ENCODE assay signal across 22 mouse cellular contexts in genomic region chr5:115140726-115141125, GRCm38 (mm10). TPM values are rescaled to one million over a fixed set of nuclear protein-coding genes. Genes with fewer than 3 reads are reported as not detected.
DNase-seq lines count a peak whose midpoint lies in the region; ATAC-seq and TF ChIP-seq lines count a peak whose summit lies in the region.
"Had no signal": no experiment of that assay in that cellular context is flagged by ENCODE, and none has a peak within 500 bp of the region (broad histone marks: within the 10 kb centered on the region; RNA-seq: fewer than 3 reads in every experiment).

No protein-coding gene starts in this region.

- H3K9ac ChIP-seq in heart, adult 2 months (ENCODE audit: low read depth, low read length) = no peak overlapping the region
- H3K9ac ChIP-seq in stomach, embryonic 16.5 days (ENCODE audit: low read length) = no peak overlapping the region
- H3K9ac ChIP-seq in stomach, postnatal 0 days (ENCODE audit: low read length) = no peak overlapping the region
- H3K9ac ChIP-seq in ES-E14 (ENCODE audit: insufficient read depth, low read depth, low read length, poor library complexity, severe bottlenecking) = no peak overlapping the region
- no peak overlapping the region for H3K9ac ChIP-seq in midbrain, embryonic 11.5 days (ENCODE audit: low read length)
- H3K9ac ChIP-seq: embryonic facial prominence, embryonic 15.5 days; heart, embryonic 13.5 days; hindbrain, embryonic 14.5 days had no signal

- intact Hi-C loops in heart, adult 2 months (cut with DNase I) = no loop called here
- intact Hi-C loops in heart, postnatal 36 days (cut with DNase I) = no loop called here

- H3K4me2 ChIP-seq in stomach, embryonic 16.5 days (ENCODE audit: low read depth, low read length) = no peak overlapping the region
- H3K4me2 ChIP-seq in stomach, postnatal 0 days (replicated peaks; ENCODE audit: low read depth) = no peak overlapping the region
- no peak overlapping the region for H3K4me2 ChIP-seq in midbrain, embryonic 11.5 days
- H3K4me2 ChIP-seq: embryonic facial prominence, embryonic 15.5 days; heart, embryonic 13.5 days; hindbrain, embryonic 14.5 days had no signal

- H3K79me2 ChIP-seq in heart, adult 2 months (replicated peaks; ENCODE audit: control insufficient read depth, insufficient read depth, low read length) = no peaks in the 10 kb centered on the region

- TF ChIP-seq EP300 in heart, adult 2 months (IDR thresholded peaks at IDR 0.05; ENCODE audit: insufficient read depth, low read depth, low read length) = 0 out of 2 replicates have a peak, but pooled peaks have one; percentile 38
- no peak for TF ChIP-seq EP300 in stomach, postnatal 0 days (optimal IDR thresholded peaks at IDR 0.05)

- WGBS in heart, adult 2 months = 46% methylated on average over 3 of the region's 3 CpGs
- WGBS in stomach, embryonic 16.5 days = 56% methylated on average over 3 of the region's 3 CpGs
- WGBS in stomach, postnatal 0 days = 41% methylated on average over 3 of the region's 3 CpGs
- 82% methylated on average over 3 of the region's 3 CpGs for WGBS in midbrain, embryonic 11.5 days

- no peaks in the 10 kb centered on the region for H3K36me3 ChIP-seq in heart, adult 2 months (ENCODE audit: control insufficient read depth, insufficient read depth, low read length)
- H3K36me3 ChIP-seq in stomach, embryonic 16.5 days (ENCODE audit: control insufficient read depth, insufficient read depth, low read length) = 0 out of 2 replicates have a peak, but pooled peaks cover 4% of the 10 kb centered on the region
- H3K36me3 ChIP-seq in stomach, postnatal 0 days (ENCODE audit: control insufficient read depth, insufficient read depth, low read length) = no peaks in the 10 kb centered on the region
- H3K36me3 ChIP-seq in ES-E14 (ENCODE audit: control insufficient read depth, insufficient read depth, low read length, poor library complexity, severe bottlenecking) = peaks cover 3% of the 10 kb centered on the region; the same call in 1 of the 2 replicates
- H3K36me3 ChIP-seq in midbrain, embryonic 11.5 days (ENCODE audit: control insufficient read depth, insufficient read depth, low read length) = no peaks in the 10 kb centered on the region

- in situ Hi-C loops in ES-E14 (cut with MboI; ENCODE audit: low sequenced_read_pairs in 2 of 2, unreplicated experiment in 2 of 2) = no loop called here

- peak; percentile 41 to 42 for DNase-seq in heart, adult 2 months
- DNase-seq in heart, postnatal 36 days = no peak
- DNase-seq in stomach, postnatal 0 days (ENCODE audit: low spot score) = no peak
- no peak for DNase-seq in ES-E14 (ENCODE audit: low read depth, low spot score)
- DNase-seq in right cerebral cortex, postnatal 36 days (ENCODE audit: low spot score in 2 of 2) = no peak
- DNase-seq in midbrain, embryonic 11.5 days (ENCODE audit: low spot score, missing footprints) = no peak
- DNase-seq: adrenal gland, adult 8-10 months; adrenal gland, postnatal 36 days; cerebellum, adult 2 months; cerebellum, postnatal 10 days had no signal

- peak; percentile 28; the same call in 1 of the 2 replicates for ATAC-seq in stomach, embryonic 16.5 days (ENCODE audit: insufficient read depth, low FRiP score)
- no peak for ATAC-seq in stomach, postnatal 0 days (ENCODE audit: low FRiP score, low TSS enrichment)
- ATAC-seq in midbrain, embryonic 11.5 days (ENCODE audit: low FRiP score) = no peak
- ATAC-seq: activated CD4-positive, CD25-positive, alpha-beta regulatory T cell, adult 4 months; forebrain, embryonic 14.5 days; intestine, embryonic 16.5 days had no signal

- no peak for TF ChIP-seq CTCF in heart, adult 2 months (IDR thresholded peaks at IDR 0.05)
- no peak for TF ChIP-seq CTCF in stomach, postnatal 0 days (IDR thresholded peaks at IDR 0.05; ENCODE audit: low read depth)

- no peak overlapping the region for H3K4me3 ChIP-seq in heart, adult 2 months
- no peak overlapping the region for H3K4me3 ChIP-seq in stomach, embryonic 16.5 days (replicated peaks; ENCODE audit: low read length)
- no peak overlapping the region for H3K4me3 ChIP-seq in stomach, postnatal 0 days (ENCODE audit: low read depth, low read length)
- no peak overlapping the region for H3K4me3 ChIP-seq in ES-E14 (ENCODE audit: insufficient read depth in 1 of 2, low read depth in 1 of 2, low read length in 2 of 2, poor library complexity in 1 of 2, severe bottlenecking in 1 of 2)
- no peak overlapping the region for H3K4me3 ChIP-seq in midbrain, embryonic 11.5 days (ENCODE audit: low read depth, low read length)
- H3K4me3 ChIP-seq: embryonic facial prominence, embryonic 15.5 days; erythroblast, embryonic 14.5 days; forebrain, embryonic 10.5 days; heart, embryonic 13.5 days; hindbrain, embryonic 10.5 days had no signal

- no peaks in the 10 kb centered on the region for H3K27me3 ChIP-seq in heart, adult 2 months (ENCODE audit: control insufficient read depth, insufficient read depth, low read length)
- H3K27me3 ChIP-seq in stomach, embryonic 16.5 days (ENCODE audit: control insufficient read depth, insufficient read depth, low read length) = no peaks in the 10 kb centered on the region
- no peaks in the 10 kb centered on the region for H3K27me3 ChIP-seq in stomach, postnatal 0 days (ENCODE audit: control insufficient read depth, insufficient read depth, low read length)
- H3K27me3 ChIP-seq in midbrain, embryonic 11.5 days (ENCODE audit: control insufficient read depth, insufficient read depth, low read length) = no peaks in the 10 kb centered on the region
- H3K27me3 ChIP-seq: embryonic facial prominence, embryonic 15.5 days had no signal

- no peak for TF ChIP-seq POLR2A in heart, adult 2 months (IDR thresholded peaks at IDR 0.05; ENCODE audit: insufficient read depth, low read depth, low read length)

- peaks cover 13% of the 10 kb centered on the region for H3K4me1 ChIP-seq in heart, adult 2 months (ENCODE audit: control insufficient read depth, insufficient read depth, low read length)
- H3K4me1 ChIP-seq in stomach, embryonic 16.5 days (ENCODE audit: control insufficient read depth, insufficient read depth, low read length) = no peaks in the 10 kb centered on the region
- no peaks in the 10 kb centered on the region for H3K4me1 ChIP-seq in stomach, postnatal 0 days (replicated peaks; ENCODE audit: control insufficient read depth, insufficient read depth)
- peaks cover 3 to 32% of the 10 kb centered on the region in 2 experiments; a peak in 3 of 4 replicates for H3K4me1 ChIP-seq in ES-E14 (ENCODE audit: control insufficient read depth in 2 of 2, insufficient read depth in 2 of 2, low read length in 2 of 2, poor library complexity in 1 of 2)
- H3K4me1 ChIP-seq in midbrain, embryonic 11.5 days (ENCODE audit: control insufficient read depth, insufficient read depth, low read length) = 0 out of 2 replicates have a peak, but pooled peaks cover 2% of the 10 kb centered on the region
- H3K4me1 ChIP-seq: embryonic facial prominence, embryonic 15.5 days had no signal

- H3K27ac ChIP-seq in heart, adult 2 months = peak overlapping the region; percentile 43; the same call in 1 of the 2 replicates
- no peak overlapping the region for H3K27ac ChIP-seq in stomach, embryonic 16.5 days (ENCODE audit: low read length)
- H3K27ac ChIP-seq in stomach, postnatal 0 days (replicated peaks) = no peak overlapping the region
- H3K27ac ChIP-seq in ES-E14 (ENCODE audit: insufficient read depth, low read depth, low read length, poor library complexity, severe bottlenecking) = peak overlapping the region; percentile 48; the same call in 1 of the 2 replicates
- H3K27ac ChIP-seq in midbrain, embryonic 11.5 days (ENCODE audit: low read depth, low read length) = no peak overlapping the region
- H3K27ac ChIP-seq: embryonic facial prominence, embryonic 15.5 days; forebrain, embryonic 10.5 days; heart, embryonic 13.5 days; hindbrain, embryonic 10.5 days; hindbrain, embryonic 14.5 days had no signal

- no peaks in the 10 kb centered on the region for H3K9me3 ChIP-seq in stomach, embryonic 16.5 days (replicated peaks; ENCODE audit: control insufficient read depth, low read length)
- H3K9me3 ChIP-seq in stomach, postnatal 0 days (ENCODE audit: control insufficient read depth, low read length) = no peaks in the 10 kb centered on the region
- H3K9me3 ChIP-seq in ES-E14 (ENCODE audit: control insufficient read depth, insufficient read depth, low read depth, low read length) = no peaks in the 10 kb centered on the region
- no peaks in the 10 kb centered on the region for H3K9me3 ChIP-seq in midbrain, embryonic 11.5 days (ENCODE audit: control insufficient read depth, low read length)
- H3K9me3 ChIP-seq: embryonic facial prominence, embryonic 15.5 days; forebrain, embryonic 10.5 days; heart, embryonic 13.5 days; hindbrain, embryonic 10.5 days had no signal

RNA-seq across cellular contexts. Expression of gene Unc119b, which starts 6.0 kb away (rescaled TPM):
- 10 to 100 TPM; 15.8 to 22.0 TPM for total RNA-seq in heart, adult 2 months (2021)
- polyA plus RNA-seq in heart, adult 2 months (2012; rRNA removed) = 18.4 and 27.8 TPM in 2 replicates
- total RNA-seq in heart, postnatal 36 days (2021) = 10 to 100 TPM; 17.7 to 21.3 TPM
- polyA plus RNA-seq in stomach, embryonic 16.5 days (2015; fragmentation: Nextera tagmentation; extraction: Ambion mirVana) = 22.2 and 25.4 TPM in 2 replicates
- 12.7 and 12.9 TPM in 2 replicates for polyA plus RNA-seq in stomach, postnatal 0 days (2015; fragmentation: Nextera tagmentation; extraction: Ambion mirVana)
- total RNA-seq in ES-E14 (2012; rRNA removed) = 27.1 and 27.5 TPM in 2 replicates
- 55.1 and 64.6 TPM in 2 replicates for polyA plus RNA-seq in midbrain, embryonic 11.5 days (2014; fragmentation: Nextera tagmentation; extraction: Ambion mirVana)

RNA-seq across cellular contexts. Expression of gene Mlec, which starts 17.3 kb away (rescaled TPM):
- 10 to 100 TPM; 74.6 to 80.6 TPM for total RNA-seq in heart, adult 2 months (2021)
- polyA plus RNA-seq in heart, adult 2 months (2012; rRNA removed) = 40.4 and 75.4 TPM in 2 replicates
- 10 to 100 TPM; 73.4 to 93.0 TPM for total RNA-seq in heart, postnatal 36 days (2021)
- 66.2 and 68.8 TPM in 2 replicates for polyA plus RNA-seq in stomach, embryonic 16.5 days (2015; fragmentation: Nextera tagmentation; extraction: Ambion mirVana)
- 30.4 and 34.0 TPM in 2 replicates for polyA plus RNA-seq in stomach, postnatal 0 days (2015; fragmentation: Nextera tagmentation; extraction: Ambion mirVana)
- total RNA-seq in ES-E14 (2012; rRNA removed) = 191 and 272 TPM in 2 replicates
- polyA plus RNA-seq in midbrain, embryonic 11.5 days (2014; fragmentation: Nextera tagmentation; extraction: Ambion mirVana) = 30.0 and 37.3 TPM in 2 replicates

RNA-seq across cellular contexts. Expression of gene Acads, which starts 21.6 kb away (rescaled TPM):
- total RNA-seq in heart, adult 2 months (2021) = 100 to 1,000 TPM; 199 to 228 TPM
- polyA plus RNA-seq in heart, adult 2 months (2012; rRNA removed) = 256 and 333 TPM in 2 replicates
- 100 to 1,000 TPM; 203 to 239 TPM for total RNA-seq in heart, postnatal 36 days (2021)
- polyA plus RNA-seq in stomach, embryonic 16.5 days (2015; fragmentation: Nextera tagmentation; extraction: Ambion mirVana) = 50.8 and 53.3 TPM in 2 replicates
- 70.6 and 73.8 TPM in 2 replicates for polyA plus RNA-seq in stomach, postnatal 0 days (2015; fragmentation: Nextera tagmentation; extraction: Ambion mirVana)
- total RNA-seq in ES-E14 (2012; rRNA removed) = 41.1 and 43.6 TPM in 2 replicates
- polyA plus RNA-seq in midbrain, embryonic 11.5 days (2014; fragmentation: Nextera tagmentation; extraction: Ambion mirVana) = 21.6 and 23.5 TPM in 2 replicates

RNA-seq across cellular contexts. Expression of gene Gm10401, which starts 42.6 kb away (rescaled TPM):
- not detected for total RNA-seq in heart, adult 2 months (2021)
- not detected in 2 replicates for polyA plus RNA-seq in heart, adult 2 months (2012; rRNA removed)
- not detected for total RNA-seq in heart, postnatal 36 days (2021)
- 20.2 and 27.8 TPM in 2 replicates for polyA plus RNA-seq in stomach, embryonic 16.5 days (2015; fragmentation: Nextera tagmentation; extraction: Ambion mirVana)
- polyA plus RNA-seq in stomach, postnatal 0 days (2015; fragmentation: Nextera tagmentation; extraction: Ambion mirVana) = 17.9 and 22.2 TPM in 2 replicates
- total RNA-seq in ES-E14 (2012; rRNA removed) = 5.8 and 7.7 TPM in 2 replicates
- 23.2 and 26.6 TPM in 2 replicates for polyA plus RNA-seq in midbrain, embryonic 11.5 days (2014; fragmentation: Nextera tagmentation; extraction: Ambion mirVana)
- total RNA-seq: adrenal gland, adult 8-10 months; adrenal gland, postnatal 36 days; gastrocnemius, adult 8-10 months; gastrocnemius, postnatal 4 days had no signal
- polyA plus RNA-seq: cerebellum, adult 2 months; erythroblast, embryonic 14.5 days had no signal

RNA-seq across cellular contexts. Expression of gene Cabp1, which starts 53.5 kb away (rescaled TPM):
- total RNA-seq in heart, adult 2 months (2021) = 1 to 10 TPM; 2.3 to 3.9 TPM
- polyA plus RNA-seq in heart, adult 2 months (2012; rRNA removed) = 6.0 and 13.2 TPM in 2 replicates
- total RNA-seq in heart, postnatal 36 days (2021) = 1 to 10 TPM; 1.8 to 3.2 TPM
- polyA plus RNA-seq in stomach, embryonic 16.5 days (2015; fragmentation: Nextera tagmentation; extraction: Ambion mirVana) = 0.65 and 1.4 TPM in 2 replicates
- 0.44 and 0.67 TPM in 2 replicates for polyA plus RNA-seq in stomach, postnatal 0 days (2015; fragmentation: Nextera tagmentation; extraction: Ambion mirVana)
- total RNA-seq in ES-E14 (2012; rRNA removed) = 14.9 and 25.2 TPM in 2 replicates
- polyA plus RNA-seq in midbrain, embryonic 11.5 days (2014; fragmentation: Nextera tagmentation; extraction: Ambion mirVana) = 1.1 and 2.3 TPM in 2 replicates
- polyA plus RNA-seq: erythroblast, embryonic 14.5 days had no signal

Comparison
In these comparisons a context has a peak if more than half of its experiments do, and no peak if none do; other contexts are left out.
1. DNase-seq: peak in heart, adult 2 months (2 of 2); none in heart, postnatal 36 days (0 of 2), stomach, postnatal 0 days (single experiment), ES-E14 (single experiment), right cerebral cortex, postnatal 36 days (0 of 2) and midbrain, embryonic 11.5 days (single experiment).
2. H3K27ac ChIP-seq: peak in heart, adult 2 months (single experiment) and ES-E14 (single experiment); none in stomach, embryonic 16.5 days (single experiment), stomach, postnatal 0 days (single experiment) and midbrain, embryonic 11.5 days (single experiment).